Mouse (Mus musculus) liver, embryonic 12.5 days (tissue): Measurements from ENCODE around the gene A030005K14Rik. TPM values are rescaled to one million over a fixed set of nuclear protein-coding genes. Genes with fewer than 3 reads are reported as not detected.

Source experiments
- ATAC-seq: fragments of 200-750 bp; cut with Nextera tagmentation; 2 replicates; pipeline ENCODE4 v1.8.0; 2017; ENCODE audit warnings: moderate number of reproducible peaks, mild to moderate bottlenecking, moderate library complexity
- H3K27ac ChIP-seq: fragments of 300-500 bp; sonication (generic); 2 replicates; pipeline ENCODE4 v1.5.1; 2016; ENCODE audit warnings: mild to moderate bottlenecking
- H3K27me3 ChIP-seq: fragments of 300-500 bp; sonication (generic); replicated peaks from 2 replicates; pipeline ENCODE4 v1.6.1; 2016; ENCODE audit warnings: mild to moderate bottlenecking, moderate library complexity
- H3K36me3 ChIP-seq: fragments of 300-500 bp; sonication (generic); 2 replicates; pipeline ENCODE4 v1.6.1; 2016; ENCODE audit warnings: mild to moderate bottlenecking, moderate library complexity
- H3K4me1 ChIP-seq: fragments of 300-500 bp; sonication (generic); 2 replicates; pipeline ENCODE4 v1.6.1; 2016
- H3K4me2 ChIP-seq: fragments of 300-500 bp; sonication (generic); 2 replicates; pipeline ENCODE4 v1.6.1; 2016; ENCODE audit warnings: mild to moderate bottlenecking, moderate library complexity
- H3K4me3 ChIP-seq: fragments of 300-500 bp; sonication (generic); 2 replicates; pipeline ENCODE4 v1.5.1; 2016; ENCODE audit warnings: mild to moderate bottlenecking, moderate library complexity
- H3K9ac ChIP-seq: fragments of 300-500 bp; sonication (generic); 2 replicates; pipeline ENCODE4 v1.6.1; 2016; ENCODE audit warnings: mild to moderate bottlenecking, moderate library complexity
- H3K9me3 ChIP-seq: fragments of 300-500 bp; sonication (generic); replicated peaks from 2 replicates; pipeline ENCODE4 v1.6.1; 2016; ENCODE audit warnings: mild to moderate bottlenecking, moderate library complexity
- WGBS: fragments of 180-500 bp; shearing (Covaris S2); methylation state at CpG from one replicate; pipeline ENCODE4 v1.1.7; 2016; ENCODE audit not compliant: insufficient replicate concordance; 5-methylcytosine and 5-hydroxymethylcytosine counted together
- polyA plus RNA-seq: library from polyadenylated mRNA; unstranded; fragments of >200 nt; fragmentation: Nextera tagmentation; extraction: Ambion mirVana; gene quantifications from 2 replicates; pipeline ENCODE4 v1.2.1, GENCODE M21; 2016

The A030005K14Rik gene
- not detected in 2 replicates for polyA plus RNA-seq

- Histone ChIP-seq H3K9ac (no peak within 1 kb of the TSS), H3K4me1 (no peaks in the 10 kb centered on the region), H3K27ac (no peak within 1 kb of the TSS), H3K4me2 (no peak within 1 kb of the TSS), H3K36me3 (no peaks in the 10 kb centered on the region), H3K4me3 (no peak within 1 kb of the TSS), H3K27me3 (no peaks in the 10 kb centered on the region), H3K9me3 (no peaks in the 10 kb centered on the region)
- no peak for ATAC-seq
- WGBS, result 78% methylated on average over 9 of the region's 9 CpGs
Observed at GRCm38 (mm10) chr1:83059278-83059677, at the start of gene A030005K14Rik. Gene A030005K14Rik, minus strand, starts transcription at chr1:83059378.

- no peak overlapping the region for H3K9ac ChIP-seq
- H3K36me3 ChIP-seq, result no peaks in the 10 kb centered on the region
- no peak overlapping the region for H3K4me3 ChIP-seq
- no peak for ATAC-seq
- H3K9me3 ChIP-seq, result no peaks in the 10 kb centered on the region
- no peaks in the 10 kb centered on the region for H3K4me1 ChIP-seq
- H3K27ac ChIP-seq, result no peak overlapping the region
- H3K27me3 ChIP-seq, result no peaks in the 10 kb centered on the region
- no peak overlapping the region for H3K4me2 ChIP-seq
- WGBS, result 61% methylated on average over 5 of the region's 5 CpGs
Observed at GRCm38 (mm10) chr1:83107410-83107978, 48.3 kb upstream of the A030005K14Rik start.

GRCm38 (mm10) chr1:83105464-83105863 is 46.3 kb upstream of the A030005K14Rik start:
- H3K9me3 ChIP-seq, result no peaks in the 10 kb centered on the region
- no peak overlapping the region for H3K4me3 ChIP-seq
- WGBS, result 24% methylated on average over 1 of the region's 1 CpGs
- H3K4me1 ChIP-seq, result no peaks in the 10 kb centered on the region
- H3K27ac ChIP-seq, result no peak overlapping the region
- no peaks in the 10 kb centered on the region for H3K36me3 ChIP-seq
- H3K4me2 ChIP-seq, result no peak overlapping the region
- H3K27me3 ChIP-seq, result no peaks in the 10 kb centered on the region
- no peak overlapping the region for H3K9ac ChIP-seq
- no peak for ATAC-seq

GRCm38 (mm10) chr1:83101891-83102290 is 42.7 kb upstream of the A030005K14Rik start:
- ATAC-seq, result no peak
- no peaks in the 10 kb centered on the region for H3K36me3 ChIP-seq
- no peaks in the 10 kb centered on the region for H3K9me3 ChIP-seq
- H3K27me3 ChIP-seq, result no peaks in the 10 kb centered on the region
- H3K9ac ChIP-seq, result no peak overlapping the region
- H3K4me2 ChIP-seq, result no peak overlapping the region
- H3K4me1 ChIP-seq, result no peaks in the 10 kb centered on the region
- 48% methylated on average over 3 of the region's 3 CpGs for WGBS
- H3K4me3 ChIP-seq, result no peak overlapping the region
- no peak overlapping the region for H3K27ac ChIP-seq

GRCm38 (mm10) chr1:83099580-83100137 is 40.5 kb upstream of the A030005K14Rik start:
- 48% methylated on average over 7 of the region's 7 CpGs for WGBS
- H3K4me3 ChIP-seq, result no peak overlapping the region
- no peak overlapping the region for H3K9ac ChIP-seq
- no peak overlapping the region for H3K4me2 ChIP-seq
- H3K27me3 ChIP-seq, result no peaks in the 10 kb centered on the region
- H3K9me3 ChIP-seq, result no peaks in the 10 kb centered on the region
- ATAC-seq, result no peak
- no peaks in the 10 kb centered on the region for H3K4me1 ChIP-seq
- no peak overlapping the region for H3K27ac ChIP-seq
- no peaks in the 10 kb centered on the region for H3K36me3 ChIP-seq

GRCm38 (mm10) chr1:83099160-83099559 is 40.0 kb upstream of the A030005K14Rik start:
- ATAC-seq, result no peak
- WGBS, result 58% methylated on average over 2 of the region's 2 CpGs
- no peak overlapping the region for H3K27ac ChIP-seq

GRCm38 (mm10) chr1:83096935-83097334 is 37.8 kb upstream of the A030005K14Rik start:
- ATAC-seq, result no peak
- Histone ChIP-seq H3K4me2 (no peak overlapping the region), H3K9me3 (no peaks in the 10 kb centered on the region), H3K9ac (no peak overlapping the region), H3K36me3 (no peaks in the 10 kb centered on the region), H3K4me3 (no peak overlapping the region), H3K27ac (no peak overlapping the region), H3K4me1 (no peaks in the 10 kb centered on the region), H3K27me3 (no peaks in the 10 kb centered on the region)
- 63% methylated on average over 4 of the region's 4 CpGs for WGBS

More at GRCm38 (mm10) chr1:83099160-83099559, 40.0 kb upstream of the A030005K14Rik start:
- Histone ChIP-seq H3K36me3 (no peaks in the 10 kb centered on the region), H3K27me3 (no peaks in the 10 kb centered on the region), H3K4me3 (no peak overlapping the region), H3K9ac (no peak overlapping the region), H3K4me1 (no peaks in the 10 kb centered on the region), H3K4me2 (no peak overlapping the region), H3K9me3 (no peaks in the 10 kb centered on the region)

GRCm38 (mm10) chr1:83091268-83091667 is 32.1 kb upstream of the A030005K14Rik start:
- no peaks in the 10 kb centered on the region for H3K9me3 ChIP-seq
- WGBS, result 54% methylated on average over 3 of the region's 3 CpGs
- H3K36me3 ChIP-seq, result no peaks in the 10 kb centered on the region
- H3K27ac ChIP-seq, result no peak overlapping the region
- H3K4me2 ChIP-seq, result no peak overlapping the region
- no peaks in the 10 kb centered on the region for H3K27me3 ChIP-seq
- H3K4me1 ChIP-seq, result no peaks in the 10 kb centered on the region
- H3K9ac ChIP-seq, result no peak overlapping the region
- no peak for ATAC-seq
- no peak overlapping the region for H3K4me3 ChIP-seq

GRCm38 (mm10) chr1:83084790-83085189 is 25.6 kb upstream of the A030005K14Rik start:
- WGBS, result 76% methylated on average over 2 of the region's 2 CpGs
- Histone ChIP-seq H3K4me3 (no peak overlapping the region), H3K4me1 (no peaks in the 10 kb centered on the region), H3K9me3 (no peaks in the 10 kb centered on the region), H3K9ac (no peak overlapping the region), H3K27ac (no peak overlapping the region), H3K36me3 (no peaks in the 10 kb centered on the region), H3K4me2 (no peak overlapping the region), H3K27me3 (no peaks in the 10 kb centered on the region)
- ATAC-seq, result no peak

- no peak overlapping the region for H3K4me2 ChIP-seq
- H3K9ac ChIP-seq, result no peak overlapping the region
- no peak overlapping the region for H3K27ac ChIP-seq
- no peaks in the 10 kb centered on the region for H3K4me1 ChIP-seq
- no peak for ATAC-seq
- H3K4me3 ChIP-seq, result no peak overlapping the region
- WGBS, result 54% methylated on average over 6 of the region's 6 CpGs
- H3K27me3 ChIP-seq, result no peaks in the 10 kb centered on the region
- H3K36me3 ChIP-seq, result no peaks in the 10 kb centered on the region
- no peaks in the 10 kb centered on the region for H3K9me3 ChIP-seq
Observed at GRCm38 (mm10) chr1:83077016-83077415, 17.8 kb upstream of the A030005K14Rik start.

- Histone ChIP-seq H3K4me2 (0 out of 2 replicates have a peak overlapping the region, but pooled peaks have one; percentile 9), H3K9ac (no peak overlapping the region), H3K27ac (no peak overlapping the region), H3K4me1 (no peaks in the 10 kb centered on the region), H3K9me3 (no peaks in the 10 kb centered on the region), H3K36me3 (no peaks in the 10 kb centered on the region), H3K27me3 (no peaks in the 10 kb centered on the region), H3K4me3 (no peak overlapping the region)
- ATAC-seq, result no peak
- WGBS, result 38% methylated on average over 11 of the region's 11 CpGs
Observed at GRCm38 (mm10) chr1:83076190-83076917, 17.2 kb upstream of the A030005K14Rik start.

GRCm38 (mm10) chr1:83075526-83076189 is 16.5 kb upstream of the A030005K14Rik start:
- ATAC-seq, result no peak
- WGBS, result 30% methylated on average over 15 of the region's 15 CpGs
- no peak overlapping the region for H3K9ac ChIP-seq
- no peak overlapping the region for H3K4me3 ChIP-seq
- no peaks in the 10 kb centered on the region for H3K27me3 ChIP-seq
- H3K27ac ChIP-seq, result no peak overlapping the region
- H3K4me2 ChIP-seq, result 0 out of 2 replicates have a peak overlapping the region, but pooled peaks have one; percentile 9
- no peaks in the 10 kb centered on the region for H3K36me3 ChIP-seq
- H3K9me3 ChIP-seq, result no peaks in the 10 kb centered on the region
- H3K4me1 ChIP-seq, result no peaks in the 10 kb centered on the region
